Mouse (Mus musculus): ENCODE measurements around the gene Ccdc149. TPM values are rescaled to one million over a fixed set of nuclear protein-coding genes. Genes with fewer than 3 reads are reported as not detected.

Gene Ccdc149
- total and polyA plus RNA-seq, 2 experiments from 2014 or later = 14.4 to 15.6 TPM

DNA sequence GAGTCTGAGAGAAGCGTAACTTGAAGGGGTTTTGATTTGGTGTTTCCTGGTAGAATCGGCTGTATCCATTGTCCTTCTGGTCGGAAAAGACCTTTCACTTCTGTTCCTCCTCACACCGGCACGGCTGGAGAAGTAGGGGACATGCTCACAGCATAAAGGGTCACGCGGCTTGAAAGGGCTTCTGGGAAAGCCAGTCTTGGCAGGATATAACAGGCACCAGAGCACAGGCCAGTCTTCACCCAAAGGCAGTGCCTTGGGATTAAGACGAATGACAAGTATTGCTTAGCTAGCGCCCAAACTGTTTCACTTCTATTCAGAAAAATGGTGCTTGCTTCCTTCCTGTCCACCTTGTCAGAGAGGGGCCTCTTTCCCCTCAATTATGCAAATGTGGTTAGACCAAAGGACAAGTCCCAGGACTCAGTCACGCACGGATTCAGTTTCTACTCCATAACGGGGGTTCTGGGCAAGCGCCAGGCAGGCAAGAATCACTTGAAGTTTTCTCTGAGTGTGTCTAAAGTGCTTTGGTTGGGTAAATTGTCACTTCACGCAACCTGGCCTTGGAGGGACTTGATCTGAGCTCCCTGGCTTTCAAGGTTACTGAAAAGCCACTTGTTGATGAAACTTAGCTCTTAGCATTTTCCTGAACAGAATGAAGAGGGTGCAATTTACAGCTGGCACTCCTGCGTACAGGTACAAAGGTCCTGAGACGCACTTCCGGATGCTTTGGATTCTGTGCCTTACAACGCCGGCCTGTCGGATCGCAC is 110.9 kb downstream of the Ccdc149 start:
- H3K9ac ChIP-seq (replicated peaks; ENCODE audit: low read length) = no peak overlapping the region
- TF ChIP-seq CTCF (IDR thresholded peaks at IDR 0.05; ENCODE audit: low read depth) = no peak
- H3K4me3 ChIP-seq (ENCODE audit: low read length) = no peak overlapping the region
- peak overlapping the region; percentile 31 for H3K4me2 ChIP-seq (ENCODE audit: low read depth, low read length)
- H3K36me3 ChIP-seq (ENCODE audit: insufficient read depth, low read length) = no peaks in the 10 kb centered on the region
- H3K27me3 ChIP-seq (ENCODE audit: insufficient read depth, low read length) = no peaks in the 10 kb centered on the region
- no peak overlapping the region; the same call in 1 of the 2 replicates for H3K27ac ChIP-seq
- peak; percentile 27 for DNase-seq (ENCODE audit: low spot score)
- H3K9me3 ChIP-seq (ENCODE audit: low read length) = no peaks in the 10 kb centered on the region
- WGBS = 48% methylated on average over 21 of the region's 21 CpGs
- ATAC-seq = peak; percentile 77
- 0 out of 2 replicates have a peak, but pooled peaks cover 10% of the 10 kb centered on the region for H3K4me1 ChIP-seq (ENCODE audit: insufficient read depth, low read length)

DNA sequence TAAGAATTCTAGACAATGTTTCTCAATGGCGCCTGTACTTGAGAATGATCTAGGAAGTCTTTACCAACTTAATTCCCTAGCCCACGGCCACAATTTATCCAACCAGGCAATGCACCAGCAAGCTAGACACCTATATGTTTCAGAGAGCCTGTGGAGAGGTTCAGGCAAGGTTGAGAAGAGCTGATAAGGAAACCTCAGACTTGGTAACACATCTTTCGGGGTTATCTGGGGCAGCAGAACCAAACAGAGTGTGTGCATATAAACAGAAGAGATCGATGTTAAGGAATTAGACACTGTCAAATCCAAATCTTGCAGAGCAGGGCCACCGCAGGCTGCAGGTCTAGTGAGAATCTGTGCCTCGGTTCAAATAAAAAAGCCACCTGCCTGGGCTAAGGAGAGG is 113.2 kb downstream of the Ccdc149 start:
- H3K27ac ChIP-seq = no peak overlapping the region
- no peak overlapping the region for H3K9ac ChIP-seq (replicated peaks; ENCODE audit: low read length)
- WGBS = 90% methylated on average over 6 of the region's 6 CpGs
- 0 out of 2 replicates have a peak, but pooled peaks cover 4% of the 10 kb centered on the region for H3K4me1 ChIP-seq (ENCODE audit: insufficient read depth, low read length)
- no peak overlapping the region for H3K4me2 ChIP-seq (ENCODE audit: low read depth, low read length)
- DNase-seq (ENCODE audit: low spot score) = no peak
- no peak for ATAC-seq
- TF ChIP-seq CTCF (IDR thresholded peaks at IDR 0.05; ENCODE audit: low read depth) = no peak
- H3K9me3 ChIP-seq (ENCODE audit: low read length) = no peaks in the 10 kb centered on the region
- H3K4me3 ChIP-seq (ENCODE audit: low read length) = no peak overlapping the region
- no peaks in the 10 kb centered on the region for H3K36me3 ChIP-seq (ENCODE audit: insufficient read depth, low read length)
- H3K27me3 ChIP-seq (ENCODE audit: insufficient read depth, low read length) = no peaks in the 10 kb centered on the region

GRCm38 (mm10) chr5:52357175-52357754 is 114.1 kb downstream of the Ccdc149 start:
- Histone ChIP-seq H3K4me1 (ENCODE audit: insufficient read depth, low read length) (0 out of 2 replicates have a peak, but pooled peaks cover 4% of the 10 kb centered on the region), H3K4me2 (ENCODE audit: low read depth, low read length) (no peak overlapping the region), H3K27me3 (ENCODE audit: insufficient read depth, low read length) (no peaks in the 10 kb centered on the region), H3K9me3 (ENCODE audit: low read length) (no peaks in the 10 kb centered on the region), H3K36me3 (ENCODE audit: insufficient read depth, low read length) (no peaks in the 10 kb centered on the region), H3K9ac (replicated peaks; ENCODE audit: low read length) (no peak overlapping the region), H3K4me3 (ENCODE audit: low read length) (no peak overlapping the region), H3K27ac (no peak overlapping the region)
- 56% methylated on average over 9 of the region's 9 CpGs for WGBS
- no peak for TF ChIP-seq CTCF (IDR thresholded peaks at IDR 0.05; ENCODE audit: low read depth)
- ATAC-seq = no peak
- DNase-seq (ENCODE audit: low spot score) = no peak

DNA sequence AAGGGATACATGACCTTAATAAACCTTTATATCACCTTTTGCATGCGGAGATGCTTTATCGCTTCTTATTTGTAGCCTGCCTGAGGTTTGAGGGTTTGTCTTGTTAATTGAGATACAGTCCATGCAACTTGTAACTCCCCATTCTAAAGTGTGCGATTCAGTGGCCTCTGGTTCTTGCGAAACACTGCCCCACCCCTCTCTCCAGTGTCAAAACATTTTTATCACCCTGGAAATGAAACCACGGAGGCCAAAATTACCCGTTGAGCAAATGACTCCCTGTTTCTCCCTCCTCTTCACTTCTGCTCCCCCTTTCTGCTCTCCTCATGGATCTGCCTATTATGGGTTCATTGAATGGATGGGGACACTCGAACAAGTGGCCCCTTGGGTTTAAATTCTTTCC is 115.7 kb downstream of the Ccdc149 start:
- no peak for ATAC-seq
- Histone ChIP-seq H3K4me1 (ENCODE audit: insufficient read depth, low read length) (0 out of 2 replicates have a peak, but pooled peaks cover 4% of the 10 kb centered on the region), H3K27ac (no peak overlapping the region), H3K4me3 (ENCODE audit: low read length) (no peak overlapping the region), H3K36me3 (ENCODE audit: insufficient read depth, low read length) (no peaks in the 10 kb centered on the region), H3K9me3 (ENCODE audit: low read length) (no peaks in the 10 kb centered on the region), H3K4me2 (ENCODE audit: low read depth, low read length) (no peak overlapping the region), H3K9ac (replicated peaks; ENCODE audit: low read length) (no peak overlapping the region), H3K27me3 (ENCODE audit: insufficient read depth, low read length) (no peaks in the 10 kb centered on the region)
- TF ChIP-seq CTCF (IDR thresholded peaks at IDR 0.05; ENCODE audit: low read depth) = no peak
- WGBS = 91% methylated on average over 7 of the region's 7 CpGs
- no peak for DNase-seq (ENCODE audit: low spot score)

- no peak for DNase-seq (ENCODE audit: low spot score)
- H3K4me3 ChIP-seq (ENCODE audit: low read length) = no peak overlapping the region
- no peak overlapping the region for H3K9ac ChIP-seq (replicated peaks; ENCODE audit: low read length)
- H3K27me3 ChIP-seq (ENCODE audit: insufficient read depth, low read length) = no peaks in the 10 kb centered on the region
- H3K9me3 ChIP-seq (ENCODE audit: low read length) = no peaks in the 10 kb centered on the region
- H3K27ac ChIP-seq = no peak overlapping the region
- WGBS = 58% methylated on average over 4 of the region's 4 CpGs
- no peak for ATAC-seq
- no peaks in the 10 kb centered on the region for H3K4me1 ChIP-seq (ENCODE audit: insufficient read depth, low read length)
- no peak overlapping the region for H3K4me2 ChIP-seq (ENCODE audit: low read depth, low read length)
- no peaks in the 10 kb centered on the region for H3K36me3 ChIP-seq (ENCODE audit: insufficient read depth, low read length)
- TF ChIP-seq CTCF (IDR thresholded peaks at IDR 0.05; ENCODE audit: low read depth) = no peak
Observed at GRCm38 (mm10) chr5:52354441-52354840, 116.9 kb downstream of the Ccdc149 start.

DNA sequence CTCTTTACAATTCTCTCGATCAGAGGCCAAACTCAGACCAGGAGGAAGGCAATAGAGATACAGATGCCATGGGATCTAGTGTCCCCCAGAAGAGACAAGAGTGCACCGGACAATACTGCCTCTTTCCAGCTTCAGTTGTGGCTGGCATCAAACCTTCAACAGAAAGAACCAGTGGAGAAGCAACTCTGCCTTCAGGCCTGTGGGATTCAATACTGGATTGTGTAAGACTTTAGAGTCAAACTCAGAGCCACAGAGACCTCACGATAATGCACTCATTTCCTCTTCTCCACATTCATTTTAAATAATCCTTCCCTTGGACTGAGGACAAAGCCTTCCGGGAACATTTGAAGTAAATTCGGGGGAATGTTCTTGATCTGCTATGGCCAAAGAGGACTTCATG is 118.6 kb downstream of the Ccdc149 start:
- TF ChIP-seq CTCF (IDR thresholded peaks at IDR 0.05; ENCODE audit: low read depth) = no peak
- ATAC-seq (no peak), DNase-seq (ENCODE audit: low spot score) (no peak)
- H3K27ac ChIP-seq = no peak overlapping the region
- no peak overlapping the region for H3K4me2 ChIP-seq (ENCODE audit: low read depth, low read length)
- 83% methylated on average over 5 of the region's 5 CpGs for WGBS
- H3K27me3 ChIP-seq (ENCODE audit: insufficient read depth, low read length) = no peaks in the 10 kb centered on the region
- no peaks in the 10 kb centered on the region for H3K9me3 ChIP-seq (ENCODE audit: low read length)
- no peaks in the 10 kb centered on the region for H3K4me1 ChIP-seq (ENCODE audit: insufficient read depth, low read length)
- no peaks in the 10 kb centered on the region for H3K36me3 ChIP-seq (ENCODE audit: insufficient read depth, low read length)
- H3K9ac ChIP-seq (replicated peaks; ENCODE audit: low read length) = no peak overlapping the region
- no peak overlapping the region for H3K4me3 ChIP-seq (ENCODE audit: low read length)

DNA sequence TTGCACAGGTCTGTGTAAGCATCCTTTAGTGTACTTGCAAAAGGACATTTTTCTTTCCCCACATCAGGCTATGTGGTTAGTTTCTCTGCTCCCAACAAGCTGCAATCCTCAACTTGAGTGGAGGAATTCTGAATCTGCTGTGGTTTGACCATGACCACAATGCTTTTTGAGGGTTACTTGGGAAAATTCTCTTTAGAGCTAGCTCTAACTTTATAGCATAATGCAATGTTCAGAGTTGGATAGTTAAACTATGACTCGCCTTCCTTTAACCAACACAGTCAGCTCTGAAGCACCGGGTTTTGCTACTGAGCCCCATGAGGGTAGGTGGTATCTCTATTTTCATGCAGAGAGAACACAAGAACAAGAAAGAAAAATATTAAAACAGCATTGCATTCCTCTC is 119.8 kb downstream of the Ccdc149 start:
- Histone ChIP-seq H3K9me3 (ENCODE audit: low read length) (no peaks in the 10 kb centered on the region), H3K4me3 (ENCODE audit: low read length) (no peak overlapping the region), H3K27ac (no peak overlapping the region), H3K9ac (replicated peaks; ENCODE audit: low read length) (no peak overlapping the region), H3K4me1 (ENCODE audit: insufficient read depth, low read length) (no peaks in the 10 kb centered on the region), H3K4me2 (ENCODE audit: low read depth, low read length) (no peak overlapping the region), H3K36me3 (ENCODE audit: insufficient read depth, low read length) (no peaks in the 10 kb centered on the region), H3K27me3 (ENCODE audit: insufficient read depth, low read length) (no peaks in the 10 kb centered on the region)
- 91% methylated on average over 2 of the region's 2 CpGs for WGBS
- no peak for DNase-seq (ENCODE audit: low spot score)
- no peak for ATAC-seq
- no peak for TF ChIP-seq CTCF (IDR thresholded peaks at IDR 0.05; ENCODE audit: low read depth)

Data from hindbrain, postnatal 0 days (tissue).